Mouse (Mus musculus) neural tube, embryonic 15.5 days (tissue): Measurements from ENCODE around the gene Olfr533. TPM values are rescaled to one million over a fixed set of nuclear protein-coding genes. Genes with fewer than 3 reads are reported as not detected.

Experiments
- polyA plus RNA-seq: library from polyadenylated mRNA; unstranded; fragments of >200 nt; fragmentation: Nextera tagmentation; extraction: Ambion mirVana; gene quantifications from 2 replicates; pipeline ENCODE4 v1.2.1, GENCODE M21; 2015

The Olfr533 gene
- polyA plus RNA-seq, 1 experiment from 2014 or later = not detected

Other genes starting within 250 kb of the Olfr533 start
- gene Cd163l1, start 245.1 kb upstream of the Olfr533 start, polyA plus RNA-seq = 13.1 TPM in 1 of 2 replicates, not detected in the other
- 0.05 and 0.50 TPM in 2 replicates for gene 5830411N06Rik, start 216.1 kb upstream of the Olfr533 start, polyA plus RNA-seq
- gene Olfr525, start 142.5 kb upstream of the Olfr533 start, polyA plus RNA-seq = not detected in 2 replicates
- gene Olfr527, start 129.4 kb upstream of the Olfr533 start, polyA plus RNA-seq = not detected in 2 replicates
- gene Olfr60, start 101.7 kb upstream of the Olfr533 start, polyA plus RNA-seq = not detected in 2 replicates
- not detected in 2 replicates for gene Olfr530, start 87.0 kb upstream of the Olfr533 start, polyA plus RNA-seq
- not detected in 2 replicates for gene Olfr531, start 60.5 kb upstream of the Olfr533 start, polyA plus RNA-seq
- gene Olfr532, start 41.7 kb upstream of the Olfr533 start, polyA plus RNA-seq = not detected in 2 replicates
- not detected in 2 replicates for gene Olfr535, start 20.8 kb downstream of the Olfr533 start, polyA plus RNA-seq
- not detected in 2 replicates for gene Olfr536, start 44.0 kb downstream of the Olfr533 start, polyA plus RNA-seq
- gene Olfr538, start 104.5 kb downstream of the Olfr533 start, polyA plus RNA-seq = not detected in 2 replicates
- gene Olfr46, start 137.9 kb downstream of the Olfr533 start, polyA plus RNA-seq = 0.01 TPM in 1 of 2 replicates, not detected in the other
- not detected in 2 replicates for gene Olfr61, start 165.6 kb downstream of the Olfr533 start, polyA plus RNA-seq
- gene Olfr53, start 183.1 kb downstream of the Olfr533 start, polyA plus RNA-seq = not detected in 2 replicates
- 0.01 TPM in 2 replicates for gene Olfr539, start 196.6 kb downstream of the Olfr533 start, polyA plus RNA-seq
- gene Olfr45, start 218.6 kb downstream of the Olfr533 start, polyA plus RNA-seq = not detected in 2 replicates
- not detected in 2 replicates for gene Olfr541, start 233.9 kb downstream of the Olfr533 start, polyA plus RNA-seq